Mouse (Mus musculus): Measurements from ENCODE around the gene Dus2. TPM values are rescaled to one million over a fixed set of nuclear protein-coding genes. Genes with fewer than 3 reads are reported as not detected.

The Dus2 gene
- 8.4 and 9.4 TPM in 2 replicates for polyA plus RNA-seq (2012; rRNA removed)

DNA sequence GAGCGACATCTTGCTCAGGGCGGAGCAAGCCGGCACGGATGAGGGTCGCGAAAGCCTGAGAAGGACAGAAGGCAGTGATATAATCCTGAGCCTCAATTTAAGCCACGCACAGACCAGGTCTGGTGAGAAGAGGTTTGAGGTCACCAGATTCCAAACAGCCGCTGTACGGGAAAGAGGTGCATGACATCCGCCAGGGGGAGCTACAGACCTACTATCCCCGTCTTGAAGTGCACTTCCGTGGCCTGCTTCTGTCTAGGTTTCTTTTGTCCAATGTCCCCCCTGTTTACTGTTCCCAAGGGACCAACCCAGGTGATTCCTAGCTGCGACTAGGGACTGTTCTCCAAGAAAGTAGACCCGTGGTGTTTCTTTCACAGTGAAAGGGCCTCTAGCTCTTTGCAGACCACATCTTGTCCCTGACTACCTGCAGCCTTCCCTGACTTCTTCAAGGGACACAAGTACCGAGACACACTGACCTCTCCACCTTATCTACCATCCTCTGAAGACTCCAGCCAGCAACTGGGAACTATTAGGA lies at the start of gene Dus2:
Gene Dus2, plus strand, starts transcription at position 482 of the 532 bp plus-strand sequence.

DNA sequence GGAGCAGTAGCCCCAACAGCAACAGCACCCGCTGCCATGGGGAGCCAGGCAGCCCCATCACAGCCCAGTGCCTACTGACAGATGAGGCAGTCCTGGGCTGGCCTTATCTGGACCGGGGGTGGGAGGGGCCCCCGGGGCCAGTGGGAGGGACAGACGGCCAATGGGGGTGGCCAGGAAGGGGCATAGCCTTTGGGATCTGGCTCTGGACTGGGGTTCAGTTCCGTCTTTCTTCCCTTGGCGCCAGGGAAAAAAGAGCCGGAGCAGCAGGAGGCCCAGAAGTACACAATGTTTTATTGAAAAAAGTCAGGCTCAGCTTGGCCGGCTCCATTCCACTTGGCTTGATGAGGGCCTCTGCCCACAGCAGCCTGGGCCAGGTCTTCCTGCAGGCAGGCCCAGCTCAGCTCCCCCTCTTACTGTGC lies 47.8 kb upstream of the Dus2 start, which contains the start of gene Lcat:
Gene Lcat, minus strand, starts transcription at position 62 of the 419 bp plus-strand sequence.

DNA sequence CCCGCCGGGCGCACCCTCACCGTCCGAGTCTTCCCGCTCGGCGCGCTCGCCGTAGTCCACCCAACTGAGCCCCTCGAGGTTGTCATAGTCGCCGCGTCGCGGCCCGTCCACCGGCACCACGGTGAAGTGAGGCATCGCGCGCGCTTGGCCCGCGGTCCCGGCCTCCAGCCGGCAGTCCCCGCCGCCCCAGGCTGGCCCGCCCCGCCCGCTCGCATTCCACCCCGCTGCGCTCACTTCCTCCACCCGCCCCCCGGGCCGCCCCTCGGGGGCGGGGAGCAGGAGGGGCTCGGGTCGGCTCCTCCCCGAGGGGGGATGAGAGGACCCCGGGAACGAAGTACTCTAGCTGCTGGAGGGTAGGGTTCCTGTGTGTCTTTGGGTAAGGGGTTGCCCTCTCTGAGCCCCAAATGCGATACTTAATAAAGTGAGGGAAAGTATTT lies 25.2 kb upstream of the Dus2 start, which contains the start of gene Slc12a4:
Gene Slc12a4, minus strand, starts transcription at position 193 of the 437 bp plus-strand sequence.

DNA sequence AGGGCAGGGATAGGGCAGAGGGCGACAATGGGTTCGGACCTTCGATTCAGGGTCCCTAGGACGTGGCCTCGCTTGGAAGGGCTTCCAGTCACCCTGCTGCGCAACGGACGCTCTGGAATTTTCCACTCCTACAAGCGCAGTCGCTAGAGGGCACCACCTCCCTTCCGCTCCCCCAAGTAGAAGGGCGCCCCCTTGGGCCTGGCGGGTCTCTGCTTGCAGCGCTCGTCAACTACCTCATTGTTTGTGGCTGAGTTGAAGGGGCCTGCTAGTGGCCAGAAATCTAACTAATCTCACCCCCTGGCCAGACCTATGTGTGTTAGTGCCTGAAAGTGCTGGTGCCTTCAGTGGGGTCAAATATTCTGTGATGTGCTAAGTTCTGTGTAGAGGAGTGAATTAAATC lies 11.8 kb upstream of the Dus2 start, which contains the start of gene Dpep3:
Gene Dpep3, minus strand, starts transcription at position 105 of the 400 bp plus-strand sequence.

DNA sequence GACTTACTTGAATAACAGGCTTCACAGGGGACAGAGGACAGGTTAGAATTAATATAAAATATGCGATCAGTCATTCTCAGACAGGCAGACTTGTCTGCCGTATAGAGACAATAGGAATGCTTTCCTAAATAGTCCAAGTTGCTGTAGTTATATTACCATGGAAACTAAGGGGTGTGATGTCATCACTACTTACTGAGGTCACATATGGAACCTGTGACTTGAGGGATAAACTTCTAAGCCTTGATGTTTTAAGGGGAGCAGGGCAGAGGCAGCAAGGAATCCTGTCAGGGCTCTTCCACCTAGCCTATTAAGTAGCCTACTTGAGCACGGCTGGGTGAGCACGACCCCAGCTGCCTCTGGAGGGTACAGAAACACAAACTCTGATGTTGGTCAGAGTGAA lies 14.7 kb downstream of the Dus2 start, which contains the start of gene Dpep2nb:
Gene Dpep2nb, minus strand, starts transcription at position 101 of the 400 bp plus-strand sequence.

DNA sequence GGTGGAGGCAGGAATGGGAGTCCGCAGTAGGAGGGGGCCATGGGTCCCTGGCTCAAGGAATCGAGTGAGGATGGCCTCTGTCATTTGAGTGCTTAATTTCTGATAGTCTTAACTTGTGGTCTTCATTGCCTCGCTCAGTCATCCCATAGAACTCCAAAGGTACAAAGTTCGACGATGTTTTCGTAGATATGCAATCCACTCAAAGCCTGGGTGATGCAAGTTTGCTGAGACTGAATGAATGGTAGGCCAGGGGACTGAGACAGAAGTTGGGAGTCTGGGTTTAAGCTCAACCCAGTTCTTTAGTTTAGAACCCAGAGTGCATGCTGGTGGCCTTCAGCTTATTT lies 20.5 kb downstream of the Dus2 start, which contains the start of gene Ddx28:
Gene Ddx28, minus strand, starts transcription at position 240 of the 344 bp plus-strand sequence.

DNA sequence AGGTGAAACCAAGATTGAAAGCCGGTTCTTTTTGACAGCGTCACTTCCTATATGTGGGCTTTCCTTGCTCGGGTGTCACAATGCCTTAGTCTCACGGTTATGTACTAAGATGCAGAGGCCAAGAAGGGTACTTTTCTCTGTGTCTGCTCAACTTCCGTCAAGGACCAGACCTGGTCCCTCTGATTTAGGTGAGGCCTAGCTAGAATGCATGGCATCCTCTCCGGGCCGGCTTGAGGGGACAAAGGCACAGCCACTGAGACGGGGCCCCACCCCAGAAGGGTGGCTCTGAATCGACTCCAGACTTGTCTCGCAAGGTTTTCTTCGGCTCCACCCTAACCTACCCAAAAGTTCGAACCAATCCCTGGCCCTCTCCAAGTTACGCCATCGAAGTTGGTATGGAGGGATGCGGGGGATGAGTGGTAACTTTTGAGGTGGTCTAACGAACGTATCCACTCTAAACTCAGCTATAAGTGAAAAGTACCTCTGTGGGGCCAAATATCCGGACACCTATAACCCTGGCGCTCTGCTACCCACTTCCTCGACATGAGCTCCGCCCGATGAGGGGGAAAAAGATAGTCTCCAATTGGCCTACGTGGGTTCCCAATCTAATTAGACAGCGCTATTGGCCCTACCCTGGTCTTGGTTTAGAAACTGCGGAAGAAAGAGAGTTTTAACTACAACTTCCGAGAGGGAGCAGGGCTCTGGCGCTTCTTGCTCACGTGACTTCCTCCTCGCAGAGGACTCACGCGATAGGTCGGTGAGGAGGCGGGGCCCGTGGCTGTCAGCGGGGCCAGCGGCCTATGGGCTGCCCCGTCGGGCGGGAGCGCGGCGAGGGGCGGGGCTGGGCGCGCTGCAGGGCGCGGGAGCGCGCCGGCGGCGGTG lies 67.8 kb downstream of the Dus2 start, which contains the start of gene Nfatc3:
Gene Nfatc3, plus strand, starts transcription at position 110 of the 882 bp plus-strand sequence.

Other genes with a start within 250 kb of the Dus2 start
- 1.0 and 1.1 TPM in 2 replicates for gene Gfod2, start 232.7 kb upstream of the Dus2 start, polyA plus RNA-seq (2012; rRNA removed)
- gene Ranbp10, start 164.0 kb upstream of the Dus2 start, polyA plus RNA-seq (2012; rRNA removed) = 48.1 and 64.7 TPM in 2 replicates
- gene Tsnaxip1, start 163.6 kb upstream of the Dus2 start, polyA plus RNA-seq (2012; rRNA removed) = 0.02 and 0.06 TPM in 2 replicates
- gene Cenpt, start 138.1 kb upstream of the Dus2 start, polyA plus RNA-seq (2012; rRNA removed) = 22.0 and 25.8 TPM in 2 replicates
- gene Thap11, start 136.2 kb upstream of the Dus2 start, polyA plus RNA-seq (2012; rRNA removed) = 22.2 and 26.2 TPM in 2 replicates
- gene Nutf2, start 130.8 kb upstream of the Dus2 start, polyA plus RNA-seq (2012; rRNA removed) = 90.9 and 92.1 TPM in 2 replicates
- 13.8 and 17.0 TPM in 2 replicates for gene Edc4, start 110.5 kb upstream of the Dus2 start, polyA plus RNA-seq (2012; rRNA removed)
- 0.24 and 0.25 TPM in 2 replicates for gene Nrn1l, start 97.8 kb upstream of the Dus2 start, polyA plus RNA-seq (2012; rRNA removed)
- gene Pskh1, start 90.9 kb upstream of the Dus2 start, polyA plus RNA-seq (2012; rRNA removed) = 8.4 and 9.5 TPM in 2 replicates
- gene Ctrl, start 57.5 kb upstream of the Dus2 start, polyA plus RNA-seq (2012; rRNA removed) = 0.80 and 1.3 TPM in 2 replicates
- gene Psmb10, start 52.9 kb upstream of the Dus2 start, polyA plus RNA-seq (2012; rRNA removed) = 47.4 and 48.3 TPM in 2 replicates
- gene Lcat, start 48.0 kb upstream of the Dus2 start, polyA plus RNA-seq (2012; rRNA removed) = 34.6 and 40.3 TPM in 2 replicates
- gene Slc12a4, start 25.2 kb upstream of the Dus2 start, polyA plus RNA-seq (2012; rRNA removed) = 9.7 and 10.8 TPM in 2 replicates
- gene Dpep3, start 11.9 kb upstream of the Dus2 start, polyA plus RNA-seq (2012; rRNA removed) = not detected in 2 replicates
- not detected in 2 replicates for gene Dpep2nb, start 14.6 kb downstream of the Dus2 start, polyA plus RNA-seq (2012; rRNA removed)
- 5.5 and 6.8 TPM in 2 replicates for gene Ddx28, start 20.5 kb downstream of the Dus2 start, polyA plus RNA-seq (2012; rRNA removed)
- 10.2 and 11.7 TPM in 2 replicates for gene Nfatc3, start 67.5 kb downstream of the Dus2 start, polyA plus RNA-seq (2012; rRNA removed)
- 6.1 and 6.8 TPM in 2 replicates for gene Esrp2, start 145.6 kb downstream of the Dus2 start, polyA plus RNA-seq (2012; rRNA removed)
- gene Pla2g15, start 159.1 kb downstream of the Dus2 start, polyA plus RNA-seq (2012; rRNA removed) = 3.0 and 3.3 TPM in 2 replicates
- 3.3 and 3.9 TPM in 2 replicates for gene Slc7a6, start 177.5 kb downstream of the Dus2 start, polyA plus RNA-seq (2012; rRNA removed)
- 12.2 and 14.6 TPM in 2 replicates for gene Slc7a6os, start 219.6 kb downstream of the Dus2 start, polyA plus RNA-seq (2012; rRNA removed)
- 10.4 and 11.7 TPM in 2 replicates for gene Prmt7, start 219.6 kb downstream of the Dus2 start, polyA plus RNA-seq (2012; rRNA removed)

All from liver, embryonic 14 days (tissue).